Mouse (Mus musculus): ENCODE measurements around the gene Olfr622. TPM values are rescaled to one million over a fixed set of nuclear protein-coding genes. Genes with fewer than 3 reads are reported as not detected.

Gene Olfr622
- total and polyA plus RNA-seq, 3 experiments = not detected

DNA sequence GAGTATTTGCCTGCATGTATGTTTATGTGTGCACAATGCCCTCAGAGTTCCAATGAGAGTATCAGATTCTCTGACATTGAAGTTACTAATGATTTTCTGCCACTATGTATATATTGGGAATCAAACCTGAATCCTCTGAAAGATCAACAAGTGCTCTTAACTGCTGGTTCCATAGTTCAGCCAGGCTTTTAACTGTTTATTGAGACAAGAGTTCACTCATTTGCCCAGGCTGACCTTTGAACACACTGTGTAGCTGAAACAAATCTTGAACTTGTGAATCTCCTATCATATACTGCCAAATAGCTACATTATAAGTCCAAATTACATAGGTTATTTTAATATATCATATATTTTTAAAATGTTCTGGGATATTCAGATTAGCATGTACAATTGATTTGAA, 5.7 kb downstream of the Olfr622 start:
- Histone ChIP-seq H3K79me2 (ENCODE audit: control insufficient read depth, insufficient read depth, low read length, poor library complexity) (no peaks in the 10 kb centered on the region), H3K4me1 (ENCODE audit: control insufficient read depth in 1 of 2, insufficient read depth in 2 of 2, low read length in 2 of 2) (no peaks in the 10 kb centered on the region), H3K27ac (ENCODE audit: control insufficient read depth, low read depth, low read length) (no peak overlapping the region), H3K9ac (ENCODE audit: control insufficient read depth, low read depth, low read length, poor library complexity, severe bottlenecking) (no peak overlapping the region), H3K36me3 (ENCODE audit: control insufficient read depth in 1 of 2, insufficient read depth in 2 of 2, low read length in 2 of 2) (no peaks in the 10 kb centered on the region), H3K27me3 (ENCODE audit: control insufficient read depth in 1 of 2, insufficient read depth in 2 of 2, low read length in 2 of 2) (no peaks in the 10 kb centered on the region), H3K9me3 (replicated peaks; ENCODE audit: insufficient read depth, low read length) (no peaks in the 10 kb centered on the region), H3K4me3 (ENCODE audit: control insufficient read depth in 1 of 2, insufficient read depth in 1 of 2, low read depth in 2 of 2, low read length in 2 of 2) (no peak overlapping the region)
- no peak for DNase-seq (ENCODE audit: low read depth, low spot score)
- TF ChIP-seq USF2 (IDR thresholded peaks at IDR 0.05; ENCODE audit: borderline replicate concordance in 1 of 2, insufficient read depth in 1 of 2, low read depth in 1 of 2, low read length in 2 of 2) (no peak), MAX (IDR thresholded peaks at IDR 0.05; ENCODE audit: low read length) (no peak), POLR2AphosphoS2 (IDR thresholded peaks at IDR 0.05; ENCODE audit: low read length) (no peak), POLR2AphosphoS5 (IDR thresholded peaks at IDR 0.05; ENCODE audit: borderline replicate concordance, low read depth, low read length) (no peak), RAD21 (IDR thresholded peaks at IDR 0.05; ENCODE audit: low read depth, low read length) (no peak), POLR2A (IDR thresholded peaks at IDR 0.05; ENCODE audit: control insufficient read depth in 1 of 2, insufficient read depth in 1 of 2, low read depth in 1 of 2, low read length in 2 of 2, poor library complexity in 1 of 2) (no peak), EP300 (IDR thresholded peaks at IDR 0.05; ENCODE audit: low read depth in 1 of 2, low read length in 2 of 2) (no peak), CHD1 (IDR thresholded peaks at IDR 0.05; ENCODE audit: low read depth, low read length) (no peak), MYC (IDR thresholded peaks at IDR 0.05; ENCODE audit: low read depth, low read length) (no peak), ZMIZ1 (IDR thresholded peaks at IDR 0.05; ENCODE audit: low read depth, low read length) (no peak), MXI1 (IDR thresholded peaks at IDR 0.05; ENCODE audit: low read depth, low read length) (no peak), ELF1 (IDR thresholded peaks at IDR 0.05; ENCODE audit: low read depth, low read length) (no peak), CTCF (IDR thresholded peaks at IDR 0.05 in 2 of 3, conservative IDR thresholded peaks at IDR 0.05 in 1 of 3; ENCODE audit: control insufficient read depth in 1 of 3, insufficient read depth in 1 of 3, low read depth in 2 of 3, low read length in 3 of 3, poor library complexity in 1 of 3, severe bottlenecking in 1 of 3) (no peak), ZC3H11A (IDR thresholded peaks at IDR 0.05; ENCODE audit: low read depth, low read length) (no peak), TAL1 (IDR thresholded peaks at IDR 0.05; ENCODE audit: low read length) (no peak)

DNA sequence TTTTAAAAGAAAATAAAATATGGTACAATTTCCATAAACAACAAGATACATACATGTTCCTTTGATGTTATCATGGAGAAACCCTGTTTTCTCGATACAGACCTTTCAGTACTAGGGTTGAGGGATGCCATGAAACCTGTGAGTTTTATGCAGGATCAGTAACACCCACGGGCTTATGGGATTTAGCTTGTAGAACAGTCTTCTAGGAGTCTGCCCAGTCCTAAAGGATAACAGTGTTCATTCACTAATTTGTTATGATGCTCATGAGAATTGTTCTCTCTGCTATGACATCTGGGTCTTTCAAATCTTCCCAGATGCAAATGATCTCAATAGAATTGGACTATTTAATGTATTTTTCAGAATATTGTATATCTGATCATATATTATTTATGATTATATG, 30.1 kb downstream of the Olfr622 start, which contains the start of gene Olfr620:
Olfr620 (minus strand) TSS at position 101 of the 400 bp plus-strand sequence.
- TF ChIP-seq TBP (IDR thresholded peaks at IDR 0.05; ENCODE audit: low read depth, low read length) (no peak), SIN3A (IDR thresholded peaks at IDR 0.05; ENCODE audit: low read length) (no peak)
- DNase-seq (ENCODE audit: low read depth, low spot score) = no peak
- no peaks in the 10 kb centered on the region for H3K9me3 ChIP-seq (replicated peaks; ENCODE audit: insufficient read depth, low read length)
- H3K4me3 ChIP-seq (ENCODE audit: control insufficient read depth in 1 of 2, insufficient read depth in 1 of 2, low read depth in 2 of 2, low read length in 2 of 2) = no peak within 1 kb of the TSS
- H3K27ac ChIP-seq (ENCODE audit: control insufficient read depth, low read depth, low read length) = no peak within 1 kb of the TSS
- H3K27me3 ChIP-seq (ENCODE audit: control insufficient read depth in 1 of 2, insufficient read depth in 2 of 2, low read length in 2 of 2) = no peaks in the 10 kb centered on the region
- no peaks in the 10 kb centered on the region for H3K36me3 ChIP-seq (ENCODE audit: control insufficient read depth in 1 of 2, insufficient read depth in 2 of 2, low read length in 2 of 2)
- H3K79me2 ChIP-seq (ENCODE audit: control insufficient read depth, insufficient read depth, low read length, poor library complexity) = no peaks in the 10 kb centered on the region
- no peak within 1 kb of the TSS for H3K9ac ChIP-seq (ENCODE audit: control insufficient read depth, low read depth, low read length, poor library complexity, severe bottlenecking)
- H3K4me1 ChIP-seq (ENCODE audit: control insufficient read depth in 1 of 2, insufficient read depth in 2 of 2, low read length in 2 of 2) = no peaks in the 10 kb centered on the region
